Comparison of ENCODE assay signal across 21 mouse cellular contexts in genomic region chr14:54453566-54453965, GRCm38 (mm10). TPM values are rescaled to one million over a fixed set of nuclear protein-coding genes. Genes with fewer than 3 reads are reported as not detected.
DNase-seq lines count a peak whose midpoint lies in the region; ATAC-seq and TF ChIP-seq lines count a peak whose summit lies in the region.
"Had no signal": no experiment of that assay in that cellular context is flagged by ENCODE, and none has a peak within 500 bp of the region (broad histone marks: within the 10 kb centered on the region; RNA-seq: fewer than 3 reads in every experiment).

No protein-coding gene starts in this region.

- DNase-seq in lung, embryonic 14.5 days, result peak; percentile 33
- no peak for DNase-seq in lung, adult 2 months
- DNase-seq in lung, postnatal 14 days, result no peak
- DNase-seq in lung, postnatal 36 days, result peak; percentile 53
- DNase-seq in right cerebral cortex, postnatal 4 days, result no peak
- DNase-seq: adrenal gland, adult 2 months; adrenal gland, postnatal 10 days; adrenal gland, postnatal 25 days; cerebellum, adult 11 months; cerebellum, adult 18-20 months; cerebellum, adult 8-10 months; cerebellum, adult 9-11 months; cerebellum, postnatal 14 days; cerebellum, postnatal 36 days; embryo, embryonic 11 days had no signal

- no peak overlapping the region for H3K4me2 ChIP-seq in lung, embryonic 14.5 days
- H3K4me2 ChIP-seq in lung, embryonic 16.5 days (ENCODE audit: low read depth, low read length), result no peak overlapping the region
- H3K4me2 ChIP-seq: embryonic facial prominence, embryonic 13.5 days; embryonic facial prominence, embryonic 15.5 days; forebrain, embryonic 13.5 days; forebrain, embryonic 15.5 days had no signal

- H3K27ac ChIP-seq in lung, embryonic 14.5 days (ENCODE audit: low read depth), result 0 out of 2 replicates have a peak overlapping the region, but pooled peaks have one; percentile 38
- H3K27ac ChIP-seq in lung, embryonic 16.5 days (ENCODE audit: low read length), result peak overlapping the region; percentile 67
- H3K27ac ChIP-seq: embryonic facial prominence, embryonic 13.5 days; embryonic facial prominence, embryonic 15.5 days; forebrain, embryonic 13.5 days; forebrain, embryonic 15.5 days had no signal

- H3K4me1 ChIP-seq in lung, embryonic 14.5 days (ENCODE audit: insufficient read depth), result no peaks in the 10 kb centered on the region
- peaks cover 4% of the 10 kb centered on the region for H3K4me1 ChIP-seq in lung, adult 2 months (ENCODE audit: control insufficient read depth, insufficient read depth, low read length)
- peaks cover 6% of the 10 kb centered on the region for H3K4me1 ChIP-seq in lung, embryonic 16.5 days (replicated peaks; ENCODE audit: control insufficient read depth, insufficient read depth, low read length)
- H3K4me1 ChIP-seq: forebrain, embryonic 13.5 days had no signal

- H3K27me3 ChIP-seq in lung, embryonic 14.5 days (ENCODE audit: insufficient read depth, low read length), result no peaks in the 10 kb centered on the region
- H3K27me3 ChIP-seq in lung, embryonic 16.5 days (ENCODE audit: control insufficient read depth, insufficient read depth, low read depth, low read length), result no peaks in the 10 kb centered on the region
- H3K27me3 ChIP-seq: embryonic facial prominence, embryonic 13.5 days; embryonic facial prominence, embryonic 15.5 days; forebrain, embryonic 13.5 days; forebrain, embryonic 15.5 days had no signal

- WGBS in lung, embryonic 14.5 days, result 63% methylated on average over 9 of the region's 9 CpGs
- WGBS in lung, adult 2 months, result 71% methylated on average over 9 of the region's 9 CpGs
- WGBS in lung, embryonic 16.5 days, result 58% methylated on average over 9 of the region's 9 CpGs

- H3K36me3 ChIP-seq in lung, embryonic 14.5 days (ENCODE audit: insufficient read depth), result no peaks in the 10 kb centered on the region
- no peaks in the 10 kb centered on the region for H3K36me3 ChIP-seq in lung, embryonic 16.5 days (ENCODE audit: control insufficient read depth, insufficient read depth, low read length)
- H3K36me3 ChIP-seq: embryonic facial prominence, embryonic 13.5 days; embryonic facial prominence, embryonic 15.5 days; forebrain, embryonic 15.5 days had no signal

- H3K9me3 ChIP-seq in lung, embryonic 14.5 days (ENCODE audit: low read depth, low read length), result no peaks in the 10 kb centered on the region
- no peaks in the 10 kb centered on the region for H3K9me3 ChIP-seq in lung, embryonic 16.5 days (ENCODE audit: control insufficient read depth, low read length)
- H3K9me3 ChIP-seq: embryonic facial prominence, embryonic 13.5 days; embryonic facial prominence, embryonic 15.5 days; forebrain, embryonic 13.5 days; forebrain, embryonic 15.5 days had no signal

- TF ChIP-seq POLR2A in lung, adult 2 months (IDR thresholded peaks at IDR 0.05; ENCODE audit: borderline replicate concordance, extremely low read depth, low read depth, low read length), result no peak

- no peak overlapping the region for H3K4me3 ChIP-seq in lung, embryonic 14.5 days (ENCODE audit: low read depth, low read length)
- H3K4me3 ChIP-seq in lung, adult 2 months (replicated peaks; ENCODE audit: extremely low read depth, low read depth, low read length), result no peak overlapping the region
- H3K4me3 ChIP-seq in lung, embryonic 16.5 days (ENCODE audit: low read length), result no peak overlapping the region
- H3K4me3 ChIP-seq: embryonic facial prominence, embryonic 13.5 days; embryonic facial prominence, embryonic 15.5 days; erythroblast, embryonic 14.5 days; forebrain, embryonic 13.5 days; forebrain, embryonic 15.5 days had no signal

- no peak for TF ChIP-seq CTCF in lung, embryonic 14.5 days (IDR thresholded peaks at IDR 0.05; ENCODE audit: low read depth)
- no peak for TF ChIP-seq CTCF in lung, adult 2 months (IDR thresholded peaks at IDR 0.05; ENCODE audit: insufficient read depth, low read length)

- H3K9ac ChIP-seq in lung, embryonic 14.5 days, result no peak overlapping the region
- H3K9ac ChIP-seq in lung, embryonic 16.5 days (ENCODE audit: low read length), result no peak overlapping the region
- H3K9ac ChIP-seq: embryonic facial prominence, embryonic 13.5 days; embryonic facial prominence, embryonic 15.5 days; forebrain, embryonic 13.5 days; forebrain, embryonic 15.5 days had no signal

- ATAC-seq in lung, embryonic 14.5 days (ENCODE audit: insufficient read depth), result no peak
- ATAC-seq in lung, embryonic 16.5 days (ENCODE audit: low read depth), result peak; percentile 46
- ATAC-seq: forebrain, embryonic 13.5 days; forebrain, embryonic 15.5 days had no signal

RNA-seq across cellular contexts. Expression of gene Lrp10, which starts 10.4 kb away (rescaled TPM):
- 46.1 and 46.2 TPM in 2 replicates for polyA plus RNA-seq in lung, embryonic 14.5 days (2014; fragmentation: Nextera tagmentation; extraction: Ambion mirVana)
- polyA plus RNA-seq in lung, adult 2 months (2012; rRNA removed), result 184 and 199 TPM in 2 replicates
- 61.9 and 64.2 TPM in 2 replicates for polyA plus RNA-seq in lung, embryonic 16.5 days (2015; fragmentation: Nextera tagmentation; extraction: Ambion mirVana)

RNA-seq across cellular contexts. Expression of gene Mmp14, which starts 22.2 kb away (rescaled TPM):
- polyA plus RNA-seq in lung, embryonic 14.5 days (2014; fragmentation: Nextera tagmentation; extraction: Ambion mirVana), result 182 and 187 TPM in 2 replicates
- polyA plus RNA-seq in lung, adult 2 months (2012; rRNA removed), result 119 and 130 TPM in 2 replicates
- 176 and 183 TPM in 2 replicates for polyA plus RNA-seq in lung, embryonic 16.5 days (2015; fragmentation: Nextera tagmentation; extraction: Ambion mirVana)

RNA-seq across cellular contexts. Expression of gene Rem2, which starts 22.3 kb away (rescaled TPM):
- 8.1 and 8.3 TPM in 2 replicates for polyA plus RNA-seq in lung, embryonic 14.5 days (2014; fragmentation: Nextera tagmentation; extraction: Ambion mirVana)
- 3.0 TPM in 2 replicates for polyA plus RNA-seq in lung, adult 2 months (2012; rRNA removed)
- 19.6 and 22.4 TPM in 2 replicates for polyA plus RNA-seq in lung, embryonic 16.5 days (2015; fragmentation: Nextera tagmentation; extraction: Ambion mirVana)
- polyA plus RNA-seq: erythroblast, embryonic 14.5 days had no signal

RNA-seq across cellular contexts. Expression of gene Mrpl52, which starts 26.9 kb away (rescaled TPM):
- polyA plus RNA-seq in lung, embryonic 14.5 days (2014; fragmentation: Nextera tagmentation; extraction: Ambion mirVana), result 274 and 280 TPM in 2 replicates
- polyA plus RNA-seq in lung, adult 2 months (2012; rRNA removed), result 185 and 290 TPM in 2 replicates
- 258 and 287 TPM in 2 replicates for polyA plus RNA-seq in lung, embryonic 16.5 days (2015; fragmentation: Nextera tagmentation; extraction: Ambion mirVana)

RNA-seq across cellular contexts. Expression of gene Slc7a7, which starts 36.0 kb away (rescaled TPM):
- 7.4 and 7.6 TPM in 2 replicates for polyA plus RNA-seq in lung, embryonic 14.5 days (2014; fragmentation: Nextera tagmentation; extraction: Ambion mirVana)
- 23.1 and 29.2 TPM in 2 replicates for polyA plus RNA-seq in lung, adult 2 months (2012; rRNA removed)
- polyA plus RNA-seq in lung, embryonic 16.5 days (2015; fragmentation: Nextera tagmentation; extraction: Ambion mirVana), result 14.2 and 17.0 TPM in 2 replicates

Comparison
In these comparisons a context has a peak if more than half of its experiments do, and no peak if none do; other contexts are left out.
1. DNase-seq: peak in lung, embryonic 14.5 days (single experiment) and lung, postnatal 36 days (single experiment); none in lung, adult 2 months (single experiment), lung, postnatal 14 days (single experiment) and right cerebral cortex, postnatal 4 days (single experiment).